ENCODE assay signal across 9 mouse cellular contexts in genomic region chr11:118209376-118209775, GRCm38 (mm10). TPM values are rescaled to one million over a fixed set of nuclear protein-coding genes. Genes with fewer than 3 reads are reported as not detected.
DNase-seq lines count a peak whose midpoint lies in the region; ATAC-seq and TF ChIP-seq lines count a peak whose summit lies in the region.
"Had no signal": no experiment of that assay in that cellular context is flagged by ENCODE, and none has a peak within 500 bp of the region (broad histone marks: within the 10 kb centered on the region; RNA-seq: fewer than 3 reads in every experiment).

No protein-coding gene starts in this region.

- H3K9ac ChIP-seq in kidney, embryonic 16.5 days (replicated peaks; ENCODE audit: low read length), result 0 out of 2 replicates have a peak overlapping the region, but pooled peaks have one; percentile 33
- H3K9ac ChIP-seq in hindbrain, postnatal 0 days (replicated peaks; ENCODE audit: low read length), result no peak overlapping the region

- H3K27ac ChIP-seq in kidney, embryonic 16.5 days (ENCODE audit: low read length), result 0 out of 2 replicates have a peak overlapping the region, but pooled peaks have one; percentile 27
- H3K27ac ChIP-seq in brown adipose tissue, adult 24 weeks (replicated peaks; ENCODE audit: low read depth, low read length), result peak overlapping the region; percentile 28
- peak overlapping the region; percentile 60; the same call in 1 of the 2 replicates for H3K27ac ChIP-seq in hindbrain, postnatal 0 days

- WGBS in kidney, embryonic 16.5 days, result 75% methylated on average over 3 of the region's 3 CpGs
- 33% methylated on average over 3 of the region's 3 CpGs for WGBS in hindbrain, postnatal 0 days

- H3K36me3 ChIP-seq in kidney, embryonic 16.5 days (ENCODE audit: insufficient read depth, low read length), result no peaks in the 10 kb centered on the region; the same call in 1 of the 2 replicates
- H3K36me3 ChIP-seq in hindbrain, postnatal 0 days (ENCODE audit: insufficient read depth, low read length), result no peaks in the 10 kb centered on the region

- H3K4me2 ChIP-seq in kidney, embryonic 16.5 days (replicated peaks; ENCODE audit: low read depth, low read length), result no peak overlapping the region
- H3K4me2 ChIP-seq in hindbrain, postnatal 0 days (ENCODE audit: low read depth, low read length), result no peak overlapping the region

- no peak for ATAC-seq in kidney, embryonic 16.5 days (ENCODE audit: low FRiP score, low TSS enrichment)
- no peak for ATAC-seq in hindbrain, postnatal 0 days

- no peak for TF ChIP-seq CTCF in hindbrain, postnatal 0 days (IDR thresholded peaks at IDR 0.05; ENCODE audit: low read depth)

- H3K27me3 ChIP-seq in kidney, embryonic 16.5 days (ENCODE audit: insufficient read depth, low read length), result no peaks in the 10 kb centered on the region
- H3K27me3 ChIP-seq in hindbrain, postnatal 0 days (ENCODE audit: insufficient read depth, low read length), result no peaks in the 10 kb centered on the region

- no peak for DNase-seq in kidney, postnatal 4 days
- peak; percentile 56 to 61 for DNase-seq in cerebellum, postnatal 14 days
- peak; percentile 56 for DNase-seq in hindbrain, postnatal 0 days (ENCODE audit: low spot score)
- DNase-seq in adrenal gland, adult 2 months, result no peak
- no peak for DNase-seq in gastrocnemius, postnatal 25 days
- DNase-seq: kidney, postnatal 10 days; lung, postnatal 36 days had no signal

- no peak overlapping the region for H3K4me3 ChIP-seq in kidney, embryonic 16.5 days (ENCODE audit: low read length)
- H3K4me3 ChIP-seq in brown adipose tissue, adult 24 weeks (ENCODE audit: insufficient read depth, low read depth, low read length), result no peak overlapping the region
- H3K4me3 ChIP-seq in hindbrain, postnatal 0 days (ENCODE audit: low read length), result no peak overlapping the region

- H3K9me3 ChIP-seq in kidney, embryonic 16.5 days (ENCODE audit: low read length), result no peaks in the 10 kb centered on the region
- H3K9me3 ChIP-seq in hindbrain, postnatal 0 days (ENCODE audit: low read length), result no peaks in the 10 kb centered on the region

- H3K4me1 ChIP-seq in kidney, embryonic 16.5 days (ENCODE audit: insufficient read depth, low read length), result peaks cover 63% of the 10 kb centered on the region
- peaks cover 83% of the 10 kb centered on the region for H3K4me1 ChIP-seq in brown adipose tissue, adult 24 weeks (ENCODE audit: control insufficient read depth, insufficient read depth, insufficient read length, low read length)
- H3K4me1 ChIP-seq in hindbrain, postnatal 0 days (ENCODE audit: insufficient read depth, low read length), result peaks cover 54% of the 10 kb centered on the region

RNA-seq across cellular contexts. Expression of gene Cyth1, which starts 39.0 kb away (rescaled TPM):
- polyA plus RNA-seq in kidney, embryonic 16.5 days (2015; fragmentation: Nextera tagmentation; extraction: Ambion mirVana), result 17.9 and 18.2 TPM in 2 replicates
- 37.2 and 41.9 TPM in 2 replicates for polyA plus RNA-seq in brown adipose tissue, adult 24 weeks (2012; ENCODE audit: insufficient read depth, insufficient read length, missing spikeins)
- 42.9 and 48.3 TPM in 2 replicates for total RNA-seq in hindbrain, postnatal 0 days (2014; rRNA removed)
- polyA plus RNA-seq in hindbrain, postnatal 0 days (2015; fragmentation: Nextera tagmentation; extraction: Ambion mirVana), result 15.7 and 19.5 TPM in 2 replicates
- total RNA-seq in adrenal gland, adult 2 months (2021), result 10 to 100 TPM; 28.9 to 34.0 TPM
- 13.8 and 16.1 TPM in 2 replicates for polyA plus RNA-seq in adrenal gland, adult 2 months (2012; rRNA removed)
- total RNA-seq in gastrocnemius, postnatal 25 days (2021), result 10 to 100 TPM; 30.0 to 32.3 TPM

Comparison
In these comparisons a context has a peak if more than half of its experiments do, and no peak if none do; other contexts are left out.
1. DNase-seq: peak in cerebellum, postnatal 14 days (2 of 2) and hindbrain, postnatal 0 days (single experiment); none in kidney, postnatal 4 days (0 of 2), adrenal gland, adult 2 months (single experiment) and gastrocnemius, postnatal 25 days (single experiment).
2. Peak in every context shown above with its lines, with median percentiles within 50 percentile points of each other: H3K27ac ChIP-seq.